Mouse (Mus musculus) lung, adult 2 months (tissue): ENCODE results near the gene Fkbp3.

Experiments used
- CTCF ChIP-seq: fragments of 200-500 bp; IDR thresholded peaks from 2 replicates; pipeline ENCODE4 v1.5.1; 2011; ENCODE audit warnings: mild to moderate bottlenecking, low read length, control low read depth; ENCODE audit not compliant: insufficient read depth
- POLR2A ChIP-seq: fragments of 200-500 bp; IDR thresholded peaks from 2 replicates; pipeline ENCODE4 v1.6.1; 2011; ENCODE audit warnings: low read depth, mild to moderate bottlenecking, control low read depth, low read length, borderline replicate concordance; ENCODE audit errors: extremely low read depth

GRCm38 (mm10) chr12:65076906-65077305 is 3.1 kb upstream of the Fkbp3 start:
- TF ChIP-seq CTCF = no peak
- TF ChIP-seq POLR2A = no peak
